Mouse (Mus musculus) hindbrain, embryonic 16.5 days (tissue): ENCODE measurements around the gene Plagl2. TPM values are rescaled to one million over a fixed set of nuclear protein-coding genes. Genes with fewer than 3 reads are reported as not detected.
A peak's percentile ranks its signal among the peaks of the same experiment; 100 is the strongest.

Source experiments
- ATAC-seq: fragments of 200-750 bp; cut with Nextera tagmentation; 2 replicates; pipeline ENCODE4 v1.8.0; 2017; ENCODE audit warnings: moderate TSS enrichment, moderate library complexity
- H3K27ac ChIP-seq: fragments of 300-500 bp; sonication (generic); 2 replicates; pipeline ENCODE4 v1.5.1; 2014; ENCODE audit warnings: low read depth, mild to moderate bottlenecking, control low read depth, low read length, moderate library complexity
- H3K27me3 ChIP-seq: fragments of 300-500 bp; sonication (generic); replicated peaks from 2 replicates; pipeline ENCODE4 v1.6.1; 2014; ENCODE audit warnings: low read length; ENCODE audit not compliant: control insufficient read depth, insufficient read depth
- H3K36me3 ChIP-seq: fragments of 300-500 bp; sonication (generic); 2 replicates; pipeline ENCODE4 v1.6.1; 2014; ENCODE audit warnings: mild to moderate bottlenecking, low read length, moderate library complexity, mixed read lengths; ENCODE audit not compliant: control insufficient read depth, insufficient read depth
- H3K4me1 ChIP-seq: fragments of 300-500 bp; sonication (generic); 2 replicates; pipeline ENCODE4 v1.6.1; 2014; ENCODE audit warnings: low read depth, low read length; ENCODE audit not compliant: control insufficient read depth, insufficient read depth
- H3K4me2 ChIP-seq: fragments of 300-500 bp; sonication (generic); 2 replicates; pipeline ENCODE4 v1.6.1; 2014; ENCODE audit warnings: mild to moderate bottlenecking, low read length, control low read depth, moderate library complexity
- H3K4me3 ChIP-seq: fragments of 300-500 bp; sonication (generic); 2 replicates; pipeline ENCODE4 v1.5.1; 2014; ENCODE audit warnings: mild to moderate bottlenecking, low read length, control low read depth, moderate library complexity
- H3K9ac ChIP-seq: fragments of 300-500 bp; sonication (generic); 2 replicates; pipeline ENCODE4 v1.6.1; 2014; ENCODE audit warnings: low read depth, mild to moderate bottlenecking, control low read depth, low read length, moderate library complexity
- H3K9me3 ChIP-seq: fragments of 300-500 bp; sonication (generic); 2 replicates; pipeline ENCODE4 v1.6.1; 2014; ENCODE audit warnings: mild to moderate bottlenecking, low read length, moderate library complexity; ENCODE audit not compliant: control insufficient read depth
- WGBS: fragments of 180-500 bp; shearing (Covaris S2); extraction: QIAGEN DNeasy Blood & Tissue Kit; methylation state at CpG from one replicate; pipeline ENCODE4 v1.1.7; 2014; 5-methylcytosine and 5-hydroxymethylcytosine counted together
- polyA plus RNA-seq: library from polyadenylated mRNA; unstranded; fragments of >200 nt; fragmentation: Nextera tagmentation; extraction: Ambion mirVana; gene quantifications from 2 replicates; pipeline ENCODE4 v1.2.1, GENCODE M21; 2015

Gene Plagl2
- polyA plus RNA-seq, 1 experiment from 2014 or later: 4.2 TPM

DNA sequence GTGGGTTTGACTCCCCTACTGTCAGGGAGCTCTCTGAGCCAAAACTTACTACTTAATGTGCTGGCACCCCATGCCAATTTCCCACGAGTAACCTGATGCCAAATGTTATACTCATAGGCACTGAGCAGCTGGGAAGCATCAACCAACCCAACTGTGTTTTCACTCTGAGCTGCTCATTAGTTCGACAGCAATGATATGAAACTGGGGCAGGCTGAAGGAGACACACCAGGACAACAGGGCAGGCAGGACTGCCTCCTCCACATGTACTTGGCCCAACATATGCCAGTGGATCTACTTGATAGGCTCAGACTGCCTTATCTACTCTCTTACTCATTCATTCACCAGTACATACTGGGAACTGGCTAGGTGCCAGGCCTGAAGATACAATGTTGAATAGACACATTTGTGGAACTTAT, 55.0 kb downstream of the Plagl2 start:
- ATAC-seq: 0 out of 2 replicates have a peak, but pooled peaks have one; percentile 40
- H3K4me3 ChIP-seq: no peak overlapping the region
- no peak overlapping the region for H3K27ac ChIP-seq
- H3K4me1 ChIP-seq: no peaks in the 10 kb centered on the region
- peaks cover 44% of the 10 kb centered on the region for H3K36me3 ChIP-seq
- no peak overlapping the region for H3K4me2 ChIP-seq
- no peak overlapping the region for H3K9ac ChIP-seq
- H3K27me3 ChIP-seq: no peaks in the 10 kb centered on the region
- WGBS: 66% methylated on average over 2 of the region's 2 CpGs
- no peaks in the 10 kb centered on the region for H3K9me3 ChIP-seq

DNA sequence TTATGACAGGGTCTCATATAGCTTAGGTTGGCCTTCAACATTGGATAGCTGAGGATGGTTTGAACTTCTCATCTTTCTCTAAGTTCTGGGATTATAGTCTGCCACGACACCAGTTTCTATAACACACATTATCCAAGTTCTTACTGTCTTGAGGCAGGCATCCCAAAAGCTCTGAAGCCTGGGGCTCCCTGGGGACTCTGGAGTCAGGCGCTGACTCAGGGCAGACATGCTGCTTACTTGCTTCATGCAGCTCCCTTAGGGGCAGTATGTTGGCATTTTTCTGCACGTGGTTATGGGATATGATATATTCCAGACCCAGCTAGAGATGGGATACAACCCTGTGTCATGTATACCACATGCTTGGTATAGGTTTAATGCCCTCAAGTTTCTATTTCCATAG, 61.3 kb downstream of the Plagl2 start:
- Histone ChIP-seq H3K4me2 (no peak overlapping the region), H3K4me3 (no peak overlapping the region), H3K9me3 (no peaks in the 10 kb centered on the region), H3K9ac (no peak overlapping the region), H3K36me3 (peaks cover 16% of the 10 kb centered on the region), H3K4me1 (no peaks in the 10 kb centered on the region; the same call in 1 of the 2 replicates), H3K27ac (no peak overlapping the region), H3K27me3 (no peaks in the 10 kb centered on the region)
- ATAC-seq: no peak
- 82% methylated on average over 3 of the region's 3 CpGs for WGBS

DNA sequence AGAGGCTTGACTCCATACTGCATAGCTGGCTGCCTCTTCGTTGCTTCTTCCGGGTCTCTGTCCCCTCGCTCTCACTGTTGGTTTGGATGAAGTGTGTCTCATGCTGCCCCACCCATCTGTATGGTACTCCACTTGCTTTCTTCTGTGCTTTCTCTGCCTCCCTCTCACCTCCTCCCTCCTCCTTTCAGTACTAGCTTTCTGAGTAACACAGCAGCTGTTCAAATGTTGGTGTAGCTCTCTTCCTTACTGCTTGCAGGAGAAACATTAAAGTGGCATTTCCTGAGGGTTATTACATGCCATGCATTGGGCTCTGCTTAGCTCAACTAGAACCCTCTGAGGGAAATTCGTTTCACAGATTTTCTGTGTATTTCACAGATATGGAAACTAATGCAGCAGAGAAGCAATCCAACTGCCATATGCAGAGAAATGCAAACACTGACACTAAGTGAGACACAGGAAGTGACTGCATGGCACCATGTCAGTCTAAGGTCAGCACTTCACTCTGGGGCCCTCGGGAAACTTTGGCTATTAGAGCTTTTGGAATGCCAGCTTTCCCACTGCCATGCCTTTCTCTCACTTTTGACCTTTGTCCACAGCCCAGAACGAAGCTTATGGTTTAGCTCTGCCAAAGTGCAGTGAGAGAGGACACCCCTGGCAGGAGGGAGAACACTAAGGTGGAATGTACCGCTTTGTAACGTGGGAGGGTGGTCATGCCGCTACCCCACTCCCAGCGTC, 61.9 kb downstream of the Plagl2 start:
- Histone ChIP-seq H3K4me2 (no peak overlapping the region), H3K9me3 (peaks cover 2% of the 10 kb centered on the region; the same call in 1 of the 2 replicates), H3K36me3 (peaks cover 10% of the 10 kb centered on the region), H3K9ac (no peak overlapping the region), H3K4me1 (no peaks in the 10 kb centered on the region; the same call in 1 of the 2 replicates), H3K4me3 (no peak overlapping the region), H3K27me3 (no peaks in the 10 kb centered on the region), H3K27ac (no peak overlapping the region)
- ATAC-seq: no peak
- 86% methylated on average over 10 of the region's 10 CpGs for WGBS

Other genes starting within 250 kb of the Plagl2 start
- 247 and 274 TPM in 2 replicates for gene Pdrg1, start 226.0 kb downstream of the Plagl2 start, polyA plus RNA-seq
- gene Xkr7, start 209.6 kb downstream of the Plagl2 start, polyA plus RNA-seq: 1.8 and 2.0 TPM in 2 replicates
- 0.58 and 1.4 TPM in 2 replicates for gene Ccm2l, start 175.5 kb downstream of the Plagl2 start, polyA plus RNA-seq
- 4.3 and 5.3 TPM in 2 replicates for gene Hck, start 133.0 kb downstream of the Plagl2 start, polyA plus RNA-seq
- 79.8 and 86.7 TPM in 2 replicates for gene Tm9sf4, start 80.1 kb downstream of the Plagl2 start, polyA plus RNA-seq
- gene Tspyl3, start 16.0 kb downstream of the Plagl2 start, polyA plus RNA-seq: 51.8 and 53.8 TPM in 2 replicates
- 4.4 and 4.7 TPM in 2 replicates for gene Pofut1, start 107 bp upstream of the Plagl2 start, polyA plus RNA-seq
- 23.9 and 25.5 TPM in 2 replicates for gene Kif3b, start 50.0 kb upstream of the Plagl2 start, polyA plus RNA-seq
- 7.8 and 9.0 TPM in 2 replicates for gene Asxl1, start 104.4 kb upstream of the Plagl2 start, polyA plus RNA-seq